Mouse (Mus musculus) lung, postnatal 0 days (tissue): ENCODE measurements at regions not wholly inside any gene's neighbourhood (a gene's known extent, or its start where the extent isn't known, plus 50 kb on each side); places are given as distances from the start of the nearest gene placed in this dataset.

Experiments
- ATAC-seq: fragments of 200-750 bp; cut with Nextera tagmentation; 2 replicates; pipeline ENCODE4 v1.8.0; 2017; ENCODE audit warnings: moderate library complexity
- DNase-seq: peaks from one replicate; pipeline ENCODE4 v3.0.0-alpha.2; 2016; ENCODE audit warnings: low spot score
- H3K27ac ChIP-seq: fragments of 300-500 bp; sonication (generic); 2 replicates; pipeline ENCODE4 v1.5.1; 2014; ENCODE audit warnings: antibody characterized with exemption, mild to moderate bottlenecking, low read length, mixed read lengths
- H3K27me3 ChIP-seq: fragments of 300-500 bp; sonication (generic); replicated peaks from 2 replicates; pipeline ENCODE4 v1.6.1; 2014; ENCODE audit warnings: low read length, mixed read lengths; ENCODE audit not compliant: insufficient read depth
- H3K36me3 ChIP-seq: fragments of 300-500 bp; sonication (generic); 2 replicates; pipeline ENCODE4 v1.6.1; 2014; ENCODE audit warnings: low read length, mixed read lengths; ENCODE audit not compliant: insufficient read depth
- H3K4me1 ChIP-seq: fragments of 300-500 bp; sonication (generic); 2 replicates; pipeline ENCODE4 v1.6.1; 2014; ENCODE audit warnings: antibody characterized with exemption, low read depth, low read length, mixed read lengths; ENCODE audit not compliant: insufficient read depth
- H3K4me2 ChIP-seq: fragments of 300-500 bp; sonication (generic); replicated peaks from 2 replicates; pipeline ENCODE4 v1.6.1; 2014; ENCODE audit warnings: low read depth, mild to moderate bottlenecking, low read length, moderate library complexity, mixed read lengths
- H3K4me3 ChIP-seq: fragments of 300-500 bp; sonication (generic); 2 replicates; pipeline ENCODE4 v1.5.1; 2014; ENCODE audit warnings: low read depth, low read length
- H3K9ac ChIP-seq: fragments of 300-500 bp; sonication (generic); replicated peaks from 2 replicates; pipeline ENCODE4 v1.6.1; 2014; ENCODE audit warnings: low read depth, mild to moderate bottlenecking
- H3K9me3 ChIP-seq: fragments of 300-500 bp; sonication (generic); 2 replicates; pipeline ENCODE4 v1.6.1; 2016; ENCODE audit warnings: low read length, mixed read lengths
- CTCF ChIP-seq: IDR thresholded peaks from 2 replicates; pipeline ENCODE4 v1.5.1; 2016; ENCODE audit warnings: antibody characterized with exemption, mild to moderate bottlenecking
- EP300 ChIP-seq: IDR thresholded peaks from 2 replicates; pipeline ENCODE4 v1.6.1; 2016; ENCODE audit warnings: antibody characterized with exemption, mild to moderate bottlenecking, control low read depth
- WGBS: fragments of 180-500 bp; shearing (Covaris S2); extraction: QIAGEN DNeasy Blood & Tissue Kit; methylation state at CpG from one replicate; pipeline ENCODE4 v1.1.7; 2014; 5-methylcytosine and 5-hydroxymethylcytosine counted together

DNA sequence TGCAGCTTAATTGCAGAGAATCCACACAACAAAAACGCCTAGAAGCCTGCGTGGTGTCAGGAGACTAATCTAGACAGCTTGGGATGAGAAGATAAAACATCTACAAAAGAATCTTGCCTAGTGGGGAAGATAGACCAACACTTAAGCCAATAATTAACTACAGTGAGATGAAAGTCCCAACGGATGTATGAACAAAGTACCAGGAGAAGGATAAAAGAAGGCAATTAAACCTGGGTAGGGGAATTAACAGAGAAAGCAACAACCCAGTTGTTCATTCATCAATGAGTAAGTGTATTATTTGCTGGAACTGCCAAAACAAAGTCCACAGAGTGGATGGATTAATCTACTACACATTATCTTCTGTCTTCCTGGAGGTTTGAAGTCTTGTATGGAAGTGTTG is 99.8 kb downstream of the Olfm4 start:
- no peaks in the 10 kb centered on the region for H3K36me3 ChIP-seq
- no peak overlapping the region for H3K9ac ChIP-seq
- TF ChIP-seq EP300 (no peak), CTCF (no peak)
- ATAC-seq, result no peak
- DNase-seq, result no peak
- no peak overlapping the region for H3K4me2 ChIP-seq
- H3K9me3 ChIP-seq, result no peaks in the 10 kb centered on the region
- H3K27ac ChIP-seq, result no peak overlapping the region
- H3K27me3 ChIP-seq, result no peaks in the 10 kb centered on the region
- WGBS, result 61% methylated on average over 3 of the region's 3 CpGs
- no peak overlapping the region for H3K4me3 ChIP-seq
- no peaks in the 10 kb centered on the region for H3K4me1 ChIP-seq

DNA sequence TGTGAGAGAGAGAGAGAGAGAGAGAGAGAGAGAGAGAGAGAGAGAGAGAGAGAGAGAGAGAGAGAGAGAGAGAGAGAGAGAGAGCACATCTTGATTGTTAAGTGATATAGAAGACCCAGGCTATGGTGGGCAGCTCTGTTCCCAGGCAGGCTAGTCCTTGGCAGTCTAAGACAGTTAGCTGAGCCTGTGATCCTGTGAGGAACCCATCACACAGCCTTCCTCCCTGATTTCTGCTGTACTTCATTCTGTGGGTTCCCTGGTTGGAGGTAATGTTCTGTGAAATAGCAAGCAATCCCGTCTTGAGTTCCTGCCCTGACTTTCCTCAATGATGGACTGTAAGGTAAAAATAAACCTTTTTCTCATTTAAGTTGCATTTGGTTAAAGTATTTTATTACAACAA is 113.4 kb downstream of the Olfm4 start:
- Histone ChIP-seq H3K9me3 (no peaks in the 10 kb centered on the region), H3K36me3 (no peaks in the 10 kb centered on the region), H3K9ac (no peak overlapping the region), H3K4me2 (no peak overlapping the region), H3K27me3 (no peaks in the 10 kb centered on the region), H3K4me1 (no peaks in the 10 kb centered on the region), H3K27ac (no peak overlapping the region), H3K4me3 (no peak overlapping the region)
- ATAC-seq (no peak), DNase-seq (no peak)
- WGBS, result 61% methylated on average over 1 of the region's 1 CpGs
- TF ChIP-seq CTCF (no peak), EP300 (no peak)

DNA sequence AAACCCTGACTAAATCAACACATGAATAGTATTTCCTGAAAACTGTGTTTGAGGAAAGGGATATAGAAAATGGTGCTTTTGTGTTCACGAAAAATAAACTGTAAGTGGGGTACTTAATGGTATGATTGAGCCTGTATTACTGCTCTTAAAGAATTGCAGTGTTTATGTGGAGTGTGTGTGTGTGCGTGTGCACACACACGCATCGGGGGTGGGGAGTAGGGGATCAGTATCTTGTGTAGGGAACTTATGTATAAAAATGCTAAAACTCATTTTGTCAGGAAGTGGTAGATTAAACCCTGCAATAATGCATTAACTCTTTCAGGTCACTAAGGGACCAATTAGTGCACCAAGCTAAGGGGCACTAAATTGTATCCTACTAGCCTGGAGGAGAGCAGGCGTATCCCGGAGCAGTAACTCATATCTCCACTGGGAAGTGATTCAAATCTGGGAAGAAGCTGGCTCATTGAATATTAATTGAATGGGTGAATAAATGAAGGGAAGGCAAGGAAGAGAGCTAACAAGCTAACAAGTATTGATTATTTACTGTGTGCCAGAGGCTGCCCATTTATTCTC is 129.3 kb downstream of the Olfm4 start:
- WGBS, result 70% methylated on average over 6 of the region's 6 CpGs
- ATAC-seq, result no peak

DNA sequence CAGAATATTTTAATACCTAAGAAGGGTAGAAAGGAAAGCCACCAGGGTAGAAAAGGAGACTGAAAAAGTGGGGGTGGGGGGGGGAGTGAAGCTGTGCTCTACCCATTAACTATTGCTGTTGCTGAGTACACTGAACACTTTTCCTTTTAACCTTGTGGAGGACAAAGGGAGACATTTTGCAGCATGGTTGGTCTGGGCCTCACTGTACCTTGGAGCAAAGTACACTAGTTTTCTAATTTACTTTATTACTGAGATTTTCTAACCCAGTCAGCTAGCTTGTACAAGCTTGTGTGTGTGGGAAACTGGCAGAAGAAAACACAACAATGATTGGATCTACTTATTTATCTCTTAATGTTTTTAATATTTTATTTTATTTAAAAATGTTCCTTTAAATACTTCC is 130.4 kb downstream of the Olfm4 start:
- no peak overlapping the region for H3K27ac ChIP-seq
- H3K27me3 ChIP-seq, result no peaks in the 10 kb centered on the region
- H3K36me3 ChIP-seq, result no peaks in the 10 kb centered on the region
- H3K4me1 ChIP-seq, result no peaks in the 10 kb centered on the region
- no peak overlapping the region for H3K9ac ChIP-seq
- no peak overlapping the region for H3K4me2 ChIP-seq
- no peaks in the 10 kb centered on the region for H3K9me3 ChIP-seq
- TF ChIP-seq CTCF, result no peak
- TF ChIP-seq EP300, result no peak
- H3K4me3 ChIP-seq, result no peak overlapping the region
- no peak for ATAC-seq
- no peak for DNase-seq

More for the DNA sequence above, 129.3 kb downstream of the Olfm4 start:
- Histone ChIP-seq H3K36me3 (no peaks in the 10 kb centered on the region), H3K4me1 (no peaks in the 10 kb centered on the region), H3K9ac (no peak overlapping the region), H3K4me3 (no peak overlapping the region), H3K27ac (no peak overlapping the region), H3K9me3 (no peaks in the 10 kb centered on the region), H3K4me2 (no peak overlapping the region), H3K27me3 (no peaks in the 10 kb centered on the region)
- TF ChIP-seq EP300, result no peak
- no peak for TF ChIP-seq CTCF
- DNase-seq, result no peak

DNA sequence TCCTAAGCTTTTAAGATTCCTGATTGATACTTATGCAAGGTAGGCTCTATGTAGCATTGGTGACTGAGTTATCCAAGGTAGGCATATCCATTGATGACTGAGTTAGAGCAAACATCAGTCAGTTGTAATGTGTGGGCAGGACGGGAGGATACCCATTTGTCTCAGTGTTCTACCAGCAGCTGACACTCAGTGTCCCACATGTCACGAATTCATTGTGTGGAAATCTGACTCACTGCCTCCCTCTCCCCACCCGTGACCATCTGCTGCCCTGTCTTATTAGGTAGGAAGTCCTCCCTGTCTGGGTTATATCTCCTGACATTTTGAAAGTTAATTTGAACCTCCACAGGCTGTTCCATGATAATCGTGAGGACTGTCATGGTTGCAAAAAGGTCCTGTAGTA is 141.3 kb downstream of the Olfm4 start:
- Histone ChIP-seq H3K27ac (no peak overlapping the region), H3K36me3 (no peaks in the 10 kb centered on the region), H3K9ac (no peak overlapping the region), H3K9me3 (no peaks in the 10 kb centered on the region), H3K4me1 (no peaks in the 10 kb centered on the region), H3K4me2 (no peak overlapping the region), H3K27me3 (no peaks in the 10 kb centered on the region), H3K4me3 (no peak overlapping the region)
- no peak for ATAC-seq
- TF ChIP-seq EP300, result no peak
- TF ChIP-seq CTCF, result no peak
- WGBS, result 77% methylated on average over 4 of the region's 4 CpGs
- DNase-seq, result no peak

DNA sequence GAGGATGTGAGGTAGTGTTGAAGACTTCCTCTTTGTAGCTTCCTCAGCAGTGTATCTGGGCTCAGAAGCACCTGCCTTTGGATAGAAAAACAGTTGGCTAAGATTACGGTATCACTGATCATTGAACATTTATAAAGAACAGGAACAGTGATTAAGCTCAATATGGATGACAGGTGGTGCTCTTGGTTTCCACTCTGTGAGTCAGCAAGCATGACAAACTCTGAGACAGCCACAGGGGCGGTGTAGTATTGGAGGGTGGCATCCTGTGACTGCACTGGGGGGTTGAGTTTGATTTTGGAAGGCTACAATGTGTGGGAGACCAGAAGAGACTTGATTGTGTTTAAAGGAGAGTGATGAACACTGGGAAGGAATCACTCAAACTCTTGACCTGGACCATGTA is 144.3 kb downstream of the Olfm4 start:
- DNase-seq (no peak), ATAC-seq (no peak)
- H3K36me3 ChIP-seq, result no peaks in the 10 kb centered on the region
- H3K27ac ChIP-seq, result no peak overlapping the region
- no peaks in the 10 kb centered on the region for H3K4me1 ChIP-seq
- no peak overlapping the region for H3K9ac ChIP-seq
- no peaks in the 10 kb centered on the region for H3K9me3 ChIP-seq
- no peaks in the 10 kb centered on the region for H3K27me3 ChIP-seq
- WGBS, result 87% methylated on average over 2 of the region's 2 CpGs
- no peak for TF ChIP-seq CTCF
- no peak for TF ChIP-seq EP300
- no peak overlapping the region for H3K4me3 ChIP-seq
- H3K4me2 ChIP-seq, result no peak overlapping the region

DNA sequence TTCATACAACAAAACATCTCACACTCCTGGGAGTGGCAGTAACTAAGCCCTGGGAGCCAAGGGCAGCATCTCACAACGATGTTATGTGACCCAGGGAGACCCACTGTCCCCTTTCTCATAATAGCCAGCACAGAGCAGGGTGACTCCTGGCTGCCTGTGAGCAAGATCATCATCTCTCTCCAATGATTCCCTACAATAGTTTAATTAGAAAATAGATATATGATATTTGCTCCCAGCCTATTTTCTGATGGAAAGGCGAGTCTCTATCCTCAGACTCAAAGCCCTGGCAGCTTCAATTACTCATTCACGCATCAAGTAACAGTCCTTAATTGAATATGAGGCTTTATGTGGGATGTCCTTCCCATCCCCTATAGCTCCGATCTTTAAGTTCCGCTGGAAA is 153.7 kb downstream of the Olfm4 start:
- Histone ChIP-seq H3K36me3 (no peaks in the 10 kb centered on the region), H3K4me3 (no peak overlapping the region), H3K4me2 (no peak overlapping the region), H3K4me1 (no peaks in the 10 kb centered on the region), H3K9ac (no peak overlapping the region), H3K27ac (no peak overlapping the region), H3K27me3 (no peaks in the 10 kb centered on the region), H3K9me3 (no peaks in the 10 kb centered on the region)
- no peak for TF ChIP-seq CTCF
- TF ChIP-seq EP300, result no peak
- ATAC-seq, result no peak
- 77% methylated on average over 5 of the region's 5 CpGs for WGBS
- no peak for DNase-seq
